Mouse (Mus musculus) MEL (cell line): ENCODE measurements around the gene Aes. TPM values are rescaled to one million over a fixed set of nuclear protein-coding genes. Genes with fewer than 3 reads are reported as not detected.

Source experiments
- DNase-seq: peaks from one replicate; pipeline ENCODE4 v3.0.0; 2011; ENCODE audit warnings: low read depth, low spot score
- H3K27ac ChIP-seq: 2 replicates; pipeline ENCODE4 v1.5.1; 2012; ENCODE audit warnings: low read depth, mild to moderate bottlenecking, control low read depth, low read length, moderate library complexity; ENCODE audit not compliant: control insufficient read depth
- H3K27me3 ChIP-seq, 2 experiments: fragments of 150-350 bp in 1 of 2; sonication (generic) in 1 of 2; 2 replicates each; pipeline ENCODE4 v1.6.1; 2012; ENCODE audit warnings: low read length in 2 of 2, mild to moderate bottlenecking in 2 of 2, improper control_type of control experiment in 1 of 2, moderate library complexity in 1 of 2; ENCODE audit not compliant: insufficient read depth in 2 of 2, control insufficient read depth in 1 of 2
- H3K36me3 ChIP-seq, 2 experiments: 2 replicates each; pipeline ENCODE4 v1.6.1; 2012 to 2014; ENCODE audit warnings: low read length in 2 of 2, improper control_type of control experiment in 1 of 2, inconsistent platforms in 1 of 2, mild to moderate bottlenecking in 1 of 2; ENCODE audit not compliant: insufficient read depth in 2 of 2, control insufficient read depth in 1 of 2
- H3K4me1 ChIP-seq, 2 experiments: fragments of 150-350 bp in 1 of 2; sonication (generic) in 1 of 2; 2 replicates each; pipeline ENCODE4 v1.6.1; 2012; ENCODE audit warnings: low read length in 2 of 2, improper control_type of control experiment in 1 of 2, mild to moderate bottlenecking in 1 of 2; ENCODE audit not compliant: insufficient read depth in 2 of 2, control insufficient read depth in 1 of 2
- H3K4me3 ChIP-seq, 2 experiments: fragments of 150-350 bp in 1 of 2; sonication (generic) in 1 of 2; 2 replicates each; pipeline ENCODE4 v1.5.1; 2012; ENCODE audit warnings: low read depth in 2 of 2, low read length in 2 of 2, mild to moderate bottlenecking in 2 of 2, moderate library complexity in 2 of 2, control low read depth in 1 of 2, improper control_type of control experiment in 1 of 2; ENCODE audit not compliant: control insufficient read depth in 1 of 2, insufficient read depth in 1 of 2
- H3K79me2 ChIP-seq: 2 replicates; pipeline ENCODE4 v1.6.1; 2012; ENCODE audit warnings: mild to moderate bottlenecking, low read length, moderate library complexity; ENCODE audit not compliant: control insufficient read depth, poor library complexity, insufficient read depth
- H3K9ac ChIP-seq: 2 replicates; pipeline ENCODE4 v1.6.1; 2012; ENCODE audit warnings: low read depth, mild to moderate bottlenecking, control low read depth, low read length, moderate library complexity; ENCODE audit not compliant: control insufficient read depth, poor library complexity, severe bottlenecking
- H3K9me3 ChIP-seq: fragments of 150-350 bp; sonication (generic); replicated peaks from 2 replicates; pipeline ENCODE4 v1.6.1; 2012; ENCODE audit warnings: mild to moderate bottlenecking, low read length, improper control_type of control experiment, moderate library complexity; ENCODE audit not compliant: insufficient read depth
- BHLHE40 ChIP-seq: IDR thresholded peaks from 2 replicates; pipeline ENCODE4 v1.6.1; 2012; ENCODE audit warnings: low read depth, mild to moderate bottlenecking, inconsistent platforms, low read length, improper control_type of control experiment, borderline replicate concordance
- CHD2 ChIP-seq: IDR thresholded peaks from 2 replicates; pipeline ENCODE4 v1.6.1; 2011; ENCODE audit warnings: low read length, improper control_type of control experiment
- CTCF ChIP-seq, 3 experiments: IDR thresholded peaks in 2 of 3; conservative IDR thresholded peaks in 1 of 3; 2 replicates each; pipeline ENCODE4 v1.5.1; 2011 to 2012; ENCODE audit warnings: low read length in 3 of 3, low read depth in 2 of 3, mild to moderate bottlenecking in 2 of 3, improper control_type of control experiment in 1 of 3, inconsistent platforms in 1 of 3, mixed read lengths in 1 of 3, moderate library complexity in 1 of 3; ENCODE audit not compliant: control insufficient read depth in 1 of 3, insufficient read depth in 1 of 3, poor library complexity in 1 of 3, severe bottlenecking in 1 of 3
- E2F4 ChIP-seq: IDR thresholded peaks from 2 replicates; pipeline ENCODE4 v1.6.1; 2011; ENCODE audit warnings: low read depth, low read length, improper control_type of control experiment, borderline replicate concordance
- ETS1 ChIP-seq: IDR thresholded peaks from 2 replicates; pipeline ENCODE4 v1.6.1; 2012; ENCODE audit warnings: low read depth, mild to moderate bottlenecking, inconsistent platforms, low read length, improper control_type of control experiment, moderate library complexity
- GATA1 ChIP-seq: IDR thresholded peaks from 2 replicates; pipeline ENCODE4 v1.6.1; 2011; ENCODE audit warnings: low read depth, low read length, improper control_type of control experiment
- KAT2A ChIP-seq: conservative IDR thresholded peaks from 2 replicates; pipeline ENCODE4 v1.6.1; 2012; ENCODE audit warnings: low read depth, low read length, improper control_type of control experiment, inconsistent platforms
- MAX ChIP-seq: IDR thresholded peaks from 2 replicates; pipeline ENCODE4 v1.6.1; 2011; ENCODE audit warnings: low read length, improper control_type of control experiment
- MAZ ChIP-seq: IDR thresholded peaks from 2 replicates; pipeline ENCODE4 v1.6.1; 2012; ENCODE audit warnings: low read depth, mild to moderate bottlenecking, inconsistent platforms, low read length, improper control_type of control experiment
- MEF2A ChIP-seq: IDR thresholded peaks from 2 replicates; pipeline ENCODE4 v1.6.1; 2014; ENCODE audit warnings: low read depth, mild to moderate bottlenecking, inconsistent platforms, low read length, improper control_type of control experiment; ENCODE audit not compliant: poor library complexity, insufficient replicate concordance, severe bottlenecking; ENCODE audit errors: extremely low read depth
- MXI1 ChIP-seq: IDR thresholded peaks from 2 replicates; pipeline ENCODE4 v1.6.1; 2011; ENCODE audit warnings: mild to moderate bottlenecking, low read depth, low read length, improper control_type of control experiment
- MYB ChIP-seq: IDR thresholded peaks from 2 replicates; pipeline ENCODE4 v1.6.1; 2011; ENCODE audit warnings: mild to moderate bottlenecking, low read depth, low read length, improper control_type of control experiment
- MYC ChIP-seq: IDR thresholded peaks from 2 replicates; pipeline ENCODE4 v1.6.1; 2011; ENCODE audit warnings: low read depth, mild to moderate bottlenecking, low read length, improper control_type of control experiment, moderate library complexity
- NRF1 ChIP-seq: IDR thresholded peaks from 2 replicates; pipeline ENCODE4 v1.6.1; 2014; ENCODE audit warnings: low read depth, mild to moderate bottlenecking, inconsistent platforms, low read length, improper control_type of control experiment, moderate library complexity; ENCODE audit not compliant: poor library complexity, insufficient read depth, severe bottlenecking
- POLR2AphosphoS5 ChIP-seq: IDR thresholded peaks from 2 replicates; pipeline ENCODE4 v1.6.1; 2012; ENCODE audit warnings: low read depth, borderline replicate concordance, mild to moderate bottlenecking, inconsistent platforms, low read length, moderate library complexity, mixed read lengths
- RAD21 ChIP-seq: IDR thresholded peaks from 2 replicates; pipeline ENCODE4 v1.6.1; 2011; ENCODE audit warnings: mild to moderate bottlenecking, low read depth, low read length, improper control_type of control experiment
- RCOR1 ChIP-seq: IDR thresholded peaks from 2 replicates; pipeline ENCODE4 v1.6.1; 2012; ENCODE audit warnings: low read depth, mild to moderate bottlenecking, inconsistent platforms, low read length, improper control_type of control experiment
- SMC3 ChIP-seq: IDR thresholded peaks from 2 replicates; pipeline ENCODE4 v1.6.1; 2011; ENCODE audit warnings: low read depth, low read length, improper control_type of control experiment
- TAL1 ChIP-seq: IDR thresholded peaks from 2 replicates; pipeline ENCODE4 v1.6.1; 2012; ENCODE audit warnings: mild to moderate bottlenecking, inconsistent platforms, low read length, moderate library complexity, mixed read lengths
- TBP ChIP-seq: IDR thresholded peaks from 2 replicates; pipeline ENCODE4 v1.8.0; 2011; ENCODE audit warnings: low read depth, low read length, improper control_type of control experiment
- UBTF ChIP-seq: IDR thresholded peaks from 2 replicates; pipeline ENCODE4 v1.6.1; 2012; ENCODE audit warnings: low read depth, mild to moderate bottlenecking, inconsistent platforms, low read length, improper control_type of control experiment, moderate library complexity, borderline replicate concordance; ENCODE audit not compliant: insufficient read depth
- ZKSCAN1 ChIP-seq: IDR thresholded peaks from 2 replicates; pipeline ENCODE4 v1.6.1; 2012; ENCODE audit warnings: low read depth, mild to moderate bottlenecking, inconsistent platforms, low read length, improper control_type of control experiment, moderate library complexity
- ZMIZ1 ChIP-seq: IDR thresholded peaks from 2 replicates; pipeline ENCODE4 v1.6.1; 2012; ENCODE audit warnings: low read depth, mild to moderate bottlenecking, inconsistent platforms, low read length, improper control_type of control experiment, moderate library complexity
- polyA plus RNA-seq, 2 experiments: library from polyadenylated mRNA; stranded (reverse) in 1 of 2; unstranded in 1 of 2; fragments of >175 nt in 1 of 2; fragments of >200 nt in 1 of 2; gene quantifications; 2 replicates each; pipeline versions ENCODE4 v1.2.1 to v1.2.4; 2012; ENCODE audit warnings: low replicate concordance in 2 of 2, low read depth in 1 of 2; ENCODE audit not compliant: insufficient read length in 2 of 2, insufficient read depth in 1 of 2, missing spikeins in 1 of 2
- total RNA-seq: library from RNA; depleted of rRNA; stranded (reverse); fragments of 300-350 nt; gene quantifications from 2 replicates; pipeline ENCODE4 v1.2.3, GENCODE M21; 2012

Gene Aes
- total and polyA plus RNA-seq, 3 experiments, result 197 to 355 TPM; not detected in 1

DNA sequence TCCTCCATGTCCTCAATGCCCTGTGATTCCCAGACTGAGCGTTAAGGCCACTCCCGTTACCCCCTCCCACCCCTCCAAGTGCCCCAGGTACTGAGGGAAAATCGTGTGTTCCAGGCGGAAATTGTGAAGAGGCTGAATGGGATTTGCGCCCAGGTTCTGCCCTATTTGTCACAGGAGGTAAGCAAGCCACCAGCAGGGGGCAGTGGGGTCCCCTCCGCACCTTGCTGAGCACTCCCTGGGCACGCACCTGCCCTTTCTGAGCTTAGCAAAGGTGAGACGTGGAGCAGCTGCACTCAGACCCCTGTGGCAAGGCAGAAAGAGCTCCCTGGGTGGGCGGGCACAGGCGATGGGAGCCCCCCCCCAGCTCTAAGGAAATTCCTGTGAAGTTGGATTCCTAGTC is 5.4 kb downstream of the Aes start:
- Histone ChIP-seq H3K79me2 (peaks cover 19% of the 10 kb centered on the region), H3K27me3 (no peaks in the 10 kb centered on the region), H3K36me3 (peaks cover 2 to 6% of the 10 kb centered on the region in 2 experiments; a peak in 2 of 4 replicates), H3K9me3 (no peaks in the 10 kb centered on the region), H3K4me3 (no peak overlapping the region), H3K27ac (no peak overlapping the region), H3K9ac (no peak overlapping the region), H3K4me1 (peaks cover 0 to 9% of the 10 kb centered on the region in 2 experiments; a peak in 2 of 4 replicates)
- TF ChIP-seq POLR2AphosphoS5 (no peak), RAD21 (peak; percentile 27), CHD2 (no peak), CTCF (IDR thresholded peaks at IDR 0.05 in 2 of 3, conservative IDR thresholded peaks at IDR 0.05 in 1 of 3; ENCODE audit: control insufficient read depth in 1 of 3, insufficient read depth in 1 of 3, low read depth in 2 of 3, low read length in 3 of 3, poor library complexity in 1 of 3, severe bottlenecking in 1 of 3) (peak; percentile 65 to 85 (median 77)), UBTF (no peak), MYB (no peak), GATA1 (no peak), SMC3 (peak; percentile 56), MXI1 (no peak), TBP (no peak), NRF1 (no peak), ZKSCAN1 (no peak), KAT2A (no peak), RCOR1 (no peak), MEF2A (no peak), MAZ (no peak), MAX (no peak), E2F4 (no peak)
- peak; percentile 58 for DNase-seq

DNA sequence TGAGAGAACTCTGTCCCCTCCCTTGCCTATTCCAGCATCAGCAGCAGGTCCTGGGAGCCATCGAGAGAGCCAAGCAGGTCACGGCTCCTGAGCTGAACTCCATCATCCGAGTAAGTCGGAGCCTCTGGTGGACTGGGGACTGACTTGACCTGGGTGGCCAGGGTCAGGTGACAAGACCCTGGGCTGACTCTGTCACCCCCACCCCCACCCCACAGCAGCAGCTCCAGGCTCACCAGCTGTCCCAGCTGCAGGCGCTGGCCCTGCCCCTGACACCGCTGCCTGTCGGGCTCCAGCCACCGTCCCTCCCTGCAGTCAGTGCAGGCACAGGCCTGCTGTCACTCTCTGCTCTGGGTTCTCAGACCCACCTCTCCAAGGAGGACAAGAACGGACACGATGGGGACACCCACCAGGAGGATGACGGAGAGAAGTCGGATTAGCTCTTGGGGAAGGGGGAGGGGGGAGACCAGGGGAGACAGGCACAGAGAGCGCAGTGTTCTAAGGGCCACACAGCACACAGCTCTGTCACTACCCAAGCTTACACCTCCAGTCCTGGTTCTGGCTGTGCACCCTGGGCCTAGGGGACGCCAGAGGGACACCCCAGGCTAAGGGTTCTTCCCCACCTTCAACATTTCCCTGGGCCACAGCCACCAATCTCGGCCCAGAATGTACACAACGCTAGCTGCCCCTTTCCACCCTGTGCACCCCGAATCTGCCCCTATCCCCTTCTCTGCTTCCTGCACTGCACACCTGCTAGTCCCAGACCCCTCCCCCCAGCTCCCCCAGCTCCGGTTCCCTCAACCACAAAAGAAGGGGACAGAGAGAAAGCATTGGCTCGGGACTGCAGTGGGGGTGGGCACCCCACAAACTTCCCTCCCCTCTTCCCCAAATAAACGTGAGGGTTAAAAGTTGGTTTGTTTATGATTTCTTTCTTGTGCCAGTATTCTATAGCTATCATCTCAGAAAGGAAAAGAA is 6.3 kb downstream of the Aes start:
- no peak overlapping the region for H3K27ac ChIP-seq

More for the DNA sequence above, 6.3 kb downstream of the Aes start:
- no peak for DNase-seq
- Histone ChIP-seq H3K9ac (no peak overlapping the region), H3K36me3 (peaks cover 2 to 10% of the 10 kb centered on the region in 2 experiments; a peak in 2 of 4 replicates), H3K27me3 (no peaks in the 10 kb centered on the region), H3K79me2 (peaks cover 11% of the 10 kb centered on the region), H3K4me1 (peaks cover 0 to 13% of the 10 kb centered on the region in 2 experiments; a peak in 2 of 4 replicates), H3K4me3 (no peak overlapping the region), H3K9me3 (no peaks in the 10 kb centered on the region)
- TF ChIP-seq ETS1 (no peak), GATA1 (no peak), TAL1 (no peak), KAT2A (no peak), E2F4 (no peak), SMC3 (no peak), MXI1 (no peak), MYC (no peak), MAX (no peak), CHD2 (no peak), ZMIZ1 (no peak), BHLHE40 (no peak), MAZ (no peak), NRF1 (no peak)
